ENCODE assay signal across 17 mouse cellular contexts in genomic region chr4:80950280-80950781, GRCm38 (mm10). TPM values are rescaled to one million over a fixed set of nuclear protein-coding genes. Genes with fewer than 3 reads are reported as not detected.
DNase-seq lines count a peak whose midpoint lies in the region; ATAC-seq lines count a peak whose summit lies in the region.
"Had no signal": no experiment of that assay in that cellular context is flagged by ENCODE, and none has a peak within 500 bp of the region (broad histone marks: within the 10 kb centered on the region; RNA-seq: fewer than 3 reads in every experiment).

No protein-coding gene starts in this region.

- H3K27me3 ChIP-seq in intestine, embryonic 15.5 days (replicated peaks): no peaks in the 10 kb centered on the region
- no peaks in the 10 kb centered on the region for H3K27me3 ChIP-seq in stomach, embryonic 14.5 days (ENCODE audit: control insufficient read depth, insufficient read depth, low read length)
- no peaks in the 10 kb centered on the region for H3K27me3 ChIP-seq in midbrain, embryonic 14.5 days (ENCODE audit: control insufficient read depth, insufficient read depth, low read length)
- H3K27me3 ChIP-seq: embryonic facial prominence, embryonic 12.5 days; forebrain, embryonic 12.5 days; midbrain, embryonic 13.5 days had no signal

- no peaks in the 10 kb centered on the region for H3K9me3 ChIP-seq in intestine, embryonic 15.5 days
- H3K9me3 ChIP-seq in stomach, embryonic 14.5 days (ENCODE audit: control insufficient read depth, low read depth, low read length): no peaks in the 10 kb centered on the region
- no peaks in the 10 kb centered on the region for H3K9me3 ChIP-seq in midbrain, embryonic 14.5 days (ENCODE audit: control insufficient read depth, low read length)
- H3K9me3 ChIP-seq: embryonic facial prominence, embryonic 12.5 days; forebrain, embryonic 12.5 days; hindbrain, embryonic 10.5 days; midbrain, embryonic 13.5 days had no signal

- peak; percentile 87 for ATAC-seq in intestine, embryonic 15.5 days
- 0 out of 2 replicates have a peak, but pooled peaks have one; percentile 40 for ATAC-seq in stomach, embryonic 14.5 days (ENCODE audit: insufficient number of reproducible peaks, insufficient read depth, low FRiP score, low read depth)
- no peak for ATAC-seq in midbrain, embryonic 14.5 days (ENCODE audit: low FRiP score, low TSS enrichment)
- ATAC-seq: lung, postnatal 0 days; midbrain, embryonic 13.5 days had no signal

- H3K27ac ChIP-seq in intestine, embryonic 15.5 days: peak overlapping the region; percentile 66
- H3K27ac ChIP-seq in stomach, embryonic 14.5 days (ENCODE audit: low read length): peak overlapping the region; percentile 48; the same call in 1 of the 2 replicates
- H3K27ac ChIP-seq in midbrain, embryonic 14.5 days (replicated peaks; ENCODE audit: low read depth, low read length): no peak overlapping the region
- H3K27ac ChIP-seq: embryonic facial prominence, embryonic 12.5 days; forebrain, embryonic 12.5 days; gastrocnemius, adult 2 months; hindbrain, embryonic 10.5 days; midbrain, embryonic 13.5 days had no signal

- no peak overlapping the region for H3K9ac ChIP-seq in intestine, embryonic 15.5 days
- H3K9ac ChIP-seq in stomach, embryonic 14.5 days (replicated peaks; ENCODE audit: low read depth, low read length): no peak overlapping the region
- no peak overlapping the region for H3K9ac ChIP-seq in midbrain, embryonic 14.5 days (replicated peaks; ENCODE audit: low read length)
- H3K9ac ChIP-seq: embryonic facial prominence, embryonic 12.5 days; forebrain, embryonic 12.5 days; midbrain, embryonic 13.5 days had no signal

- no peak overlapping the region for H3K4me3 ChIP-seq in intestine, embryonic 15.5 days (replicated peaks)
- H3K4me3 ChIP-seq in stomach, embryonic 14.5 days (ENCODE audit: low read depth, low read length): no peak overlapping the region
- no peak overlapping the region for H3K4me3 ChIP-seq in midbrain, embryonic 14.5 days (replicated peaks; ENCODE audit: low read depth, low read length)
- H3K4me3 ChIP-seq: embryonic facial prominence, embryonic 12.5 days; forebrain, embryonic 12.5 days; gastrocnemius, adult 2 months; hindbrain, embryonic 10.5 days; midbrain, embryonic 13.5 days had no signal

- peak; percentile 8 for DNase-seq in embryo, embryonic 11 days
- no peak for DNase-seq in embryo, embryonic 9.5 days (ENCODE audit: extremely low spot score)
- DNase-seq in NIH3T3 (ENCODE audit: low read depth): peak; percentile 86
- no peak for DNase-seq in right cerebral cortex, postnatal 10 days (ENCODE audit: low spot score in 2 of 2)
- no peak for DNase-seq in midbrain, embryonic 14.5 days
- no peak for DNase-seq in heart, postnatal 4 days
- DNase-seq: cerebellum, adult 18-20 months; gastrocnemius, adult 2 months; kidney, adult 2 months had no signal

- H3K4me1 ChIP-seq in intestine, embryonic 15.5 days (replicated peaks): no peaks in the 10 kb centered on the region; the same call in 1 of the 2 replicates
- H3K4me1 ChIP-seq in stomach, embryonic 14.5 days (ENCODE audit: control insufficient read depth, insufficient read depth, low read length): no peaks in the 10 kb centered on the region
- no peaks in the 10 kb centered on the region for H3K4me1 ChIP-seq in midbrain, embryonic 14.5 days (ENCODE audit: control insufficient read depth, insufficient read depth, low read length)
- H3K4me1 ChIP-seq: embryonic facial prominence, embryonic 12.5 days; forebrain, embryonic 12.5 days; hindbrain, embryonic 10.5 days; midbrain, embryonic 13.5 days had no signal

- H3K4me2 ChIP-seq in intestine, embryonic 15.5 days (replicated peaks): peak overlapping the region; percentile 30; the same call in 1 of the 2 replicates
- H3K4me2 ChIP-seq in stomach, embryonic 14.5 days (replicated peaks; ENCODE audit: low read depth, low read length): no peak overlapping the region
- no peak overlapping the region for H3K4me2 ChIP-seq in midbrain, embryonic 14.5 days (ENCODE audit: low read length)
- H3K4me2 ChIP-seq: embryonic facial prominence, embryonic 12.5 days; forebrain, embryonic 12.5 days; midbrain, embryonic 13.5 days had no signal

- 45% methylated on average over 8 of the region's 8 CpGs for WGBS in intestine, embryonic 15.5 days
- WGBS in stomach, embryonic 14.5 days: 56% methylated on average over 8 of the region's 8 CpGs
- 67% methylated on average over 8 of the region's 8 CpGs for WGBS in midbrain, embryonic 14.5 days

- H3K36me3 ChIP-seq in intestine, embryonic 15.5 days: no peaks in the 10 kb centered on the region
- no peaks in the 10 kb centered on the region; the same call in 1 of the 2 replicates for H3K36me3 ChIP-seq in stomach, embryonic 14.5 days (ENCODE audit: control insufficient read depth, insufficient read depth, low read length)
- H3K36me3 ChIP-seq in midbrain, embryonic 14.5 days (ENCODE audit: control insufficient read depth, insufficient read depth, low read length): peaks cover 2% of the 10 kb centered on the region; the same call in 1 of the 2 replicates
- H3K36me3 ChIP-seq: embryonic facial prominence, embryonic 12.5 days; forebrain, embryonic 12.5 days; hindbrain, embryonic 10.5 days; midbrain, embryonic 13.5 days had no signal

RNA-seq across cellular contexts. Expression of gene Lurap1l, which starts 39.9 kb away (rescaled TPM):
- 23.4 and 23.6 TPM in 2 replicates for polyA plus RNA-seq in intestine, embryonic 15.5 days (2015; fragmentation: Nextera tagmentation; extraction: Ambion mirVana)
- polyA plus RNA-seq in stomach, embryonic 14.5 days (2014; fragmentation: Nextera tagmentation; extraction: Ambion mirVana): 25.2 and 27.4 TPM in 2 replicates
- 8.8 and 11.5 TPM in 2 replicates for polyA plus RNA-seq in midbrain, embryonic 14.5 days (2014; fragmentation: Nextera tagmentation; extraction: Ambion mirVana)
- total RNA-seq in heart, postnatal 4 days (2021): 1 to 10 TPM; 2.4 to 2.8 TPM
- total RNA-seq: MEL had no signal

Comparison
In these comparisons a context has a peak if more than half of its experiments do, and no peak if none do; other contexts are left out.
1. DNase-seq: peak in embryo, embryonic 11 days (single experiment) and NIH3T3 (single experiment); none in embryo, embryonic 9.5 days (single experiment), right cerebral cortex, postnatal 10 days (0 of 2), midbrain, embryonic 14.5 days (single experiment) and heart, postnatal 4 days (single experiment).